Mouse (Mus musculus) liver, embryonic 14.5 days (tissue): ENCODE results near the gene Pim1. TPM values are rescaled to one million over a fixed set of nuclear protein-coding genes. Genes with fewer than 3 reads are reported as not detected.
"Not testable (repeated sequence)": the region's sequence is repeated elsewhere in the genome, so short reads cannot be mapped to it uniquely, and the experiment has no call there.

ENCODE experiments used
- ATAC-seq: fragments of 200-750 bp; cut with Nextera tagmentation; 2 replicates; pipeline ENCODE4 v1.8.0; 2017; ENCODE audit warnings: moderate number of reproducible peaks, mild to moderate bottlenecking, moderate library complexity; ENCODE audit not compliant: insufficient read depth
- DNase-seq, 3 experiments: peaks; one replicate each; pipeline ENCODE4 v3.0.0-alpha.2; 2012 to 2013; ENCODE audit warnings: low read depth in 3 of 3, low spot score in 3 of 3
- H3K27ac ChIP-seq: fragments of 300-500 bp; sonication (generic); 2 replicates; pipeline ENCODE4 v1.5.1; 2014; ENCODE audit warnings: moderate library complexity, mild to moderate bottlenecking, control low read depth, inconsistent platforms
- H3K27me3 ChIP-seq: fragments of 300-500 bp; sonication (generic); 2 replicates; pipeline ENCODE4 v1.6.1; 2014; ENCODE audit warnings: mild to moderate bottlenecking, low read length, moderate library complexity; ENCODE audit not compliant: control insufficient read depth, insufficient read depth
- H3K36me3 ChIP-seq: fragments of 300-500 bp; sonication (generic); replicated peaks from 2 replicates; pipeline ENCODE4 v1.6.1; 2014; ENCODE audit warnings: low read depth; ENCODE audit not compliant: control insufficient read depth, insufficient read depth
- H3K4me1 ChIP-seq, 2 experiments: fragments of 200-500 bp in 1 of 2; fragments of 300-500 bp in 1 of 2; sonication (generic) in 1 of 2; replicated peaks; 2 replicates each; pipeline ENCODE4 v1.6.1; 2012 to 2014; ENCODE audit warnings: antibody characterized with exemption in 1 of 2, inconsistent platforms in 1 of 2, low read length in 1 of 2; ENCODE audit not compliant: control insufficient read depth in 2 of 2, insufficient read depth in 2 of 2
- H3K4me2 ChIP-seq: fragments of 300-500 bp; sonication (generic); 2 replicates; pipeline ENCODE4 v1.6.1; 2014; ENCODE audit warnings: low read depth, mild to moderate bottlenecking, control low read depth, moderate library complexity
- H3K4me3 ChIP-seq, 2 experiments: fragments of 200-500 bp in 1 of 2; fragments of 300-500 bp in 1 of 2; sonication (generic) in 1 of 2; 2 replicates each; pipeline ENCODE4 v1.5.1; 2012 to 2014; ENCODE audit warnings: low read depth in 2 of 2, low read length in 2 of 2, mild to moderate bottlenecking in 2 of 2, control low read depth in 1 of 2, inconsistent platforms in 1 of 2, moderate library complexity in 1 of 2; ENCODE audit not compliant: insufficient read depth in 1 of 2
- H3K9ac ChIP-seq: fragments of 300-500 bp; sonication (generic); replicated peaks from 2 replicates; pipeline ENCODE4 v1.6.1; 2014; ENCODE audit warnings: mild to moderate bottlenecking, control low read depth, moderate library complexity
- H3K9me3 ChIP-seq: fragments of 300-500 bp; sonication (generic); 2 replicates; pipeline ENCODE4 v1.6.1; 2016; ENCODE audit warnings: low read length, mixed read lengths; ENCODE audit not compliant: control insufficient read depth
- CTCF ChIP-seq: IDR thresholded peaks from 2 replicates; pipeline ENCODE4 v1.5.1; 2016; ENCODE audit warnings: antibody characterized with exemption, low read depth, control low read depth
- EP300 ChIP-seq: IDR thresholded peaks from 2 replicates; pipeline ENCODE4 v1.6.1; 2016; ENCODE audit warnings: antibody characterized with exemption, low read depth
- WGBS: fragments of 180-500 bp; shearing (Covaris S2); extraction: QIAGEN DNeasy Blood & Tissue Kit; methylation state at CpG from one replicate; pipeline ENCODE4 v1.1.7; 2014; ENCODE audit not compliant: insufficient replicate concordance; 5-methylcytosine and 5-hydroxymethylcytosine counted together
- polyA plus RNA-seq, 2 experiments: library from polyadenylated mRNA; depleted of rRNA in 1 of 2; stranded (reverse) in 1 of 2; unstranded in 1 of 2; fragments of >200 nt; fragmentation: Nextera tagmentation in 1 of 2; extraction: Ambion mirVana in 1 of 2; gene quantifications; 2 replicates each; pipeline versions ENCODE4 v1.2.1 to v1.2.3; 2012 to 2014

Gene Pim1
- polyA plus RNA-seq, 2 experiments: 61.4 to 69.9 TPM

- Histone ChIP-seq H3K4me3 (peak overlapping the region; percentile 89 to 90), H3K36me3 (peaks cover 53% of the 10 kb centered on the region), H3K9me3 (no peaks in the 10 kb centered on the region), H3K4me2 (peak overlapping the region; percentile 89), H3K27me3 (no peaks in the 10 kb centered on the region), H3K4me1 (peaks cover 28 to 48% of the 10 kb centered on the region in 2 experiments), H3K27ac (peak overlapping the region; percentile 85), H3K9ac (peak overlapping the region; percentile 100)
- 63% methylated on average over 11 of the region's 11 CpGs for WGBS
- DNase-seq: no peak
- TF ChIP-seq CTCF (no peak), EP300 (no peak)
- no peak for ATAC-seq
Observed at GRCm38 (mm10) chr17:29493461-29493980, 3.0 kb downstream of the Pim1 start.

GRCm38 (mm10) chr17:29494062-29494731 lies 3.6 kb downstream of the Pim1 start:
- 58% methylated on average over 10 of the region's 10 CpGs for WGBS
- Histone ChIP-seq H3K36me3 (peaks cover 53% of the 10 kb centered on the region), H3K27ac (peak overlapping the region; percentile 85), H3K4me2 (peak overlapping the region; percentile 89), H3K9me3 (no peaks in the 10 kb centered on the region), H3K9ac (peak overlapping the region; percentile 100), H3K27me3 (no peaks in the 10 kb centered on the region), H3K4me3 (peak overlapping the region; percentile 89 to 90), H3K4me1 (peaks cover 31 to 47% of the 10 kb centered on the region in 2 experiments)
- DNase-seq: no peak
- ATAC-seq: no peak
- TF ChIP-seq EP300 (no peak), CTCF (no peak)

GRCm38 (mm10) chr17:29494732-29495076 lies 4.2 kb downstream of the Pim1 start:
- Histone ChIP-seq H3K9ac (peak overlapping the region; percentile 100), H3K4me1 (peaks cover 35 to 49% of the 10 kb centered on the region in 2 experiments), H3K27me3 (no peaks in the 10 kb centered on the region), H3K36me3 (peaks cover 53% of the 10 kb centered on the region), H3K27ac (peak overlapping the region; percentile 85), H3K4me3 (peak overlapping the region; percentile 89 to 90), H3K4me2 (peak overlapping the region; percentile 89), H3K9me3 (no peaks in the 10 kb centered on the region)
- ATAC-seq (no peak), DNase-seq (no peak)
- WGBS: 58% methylated on average over 7 of the region's 8 CpGs
- no peak for TF ChIP-seq EP300
- no peak for TF ChIP-seq CTCF

- TF ChIP-seq EP300 (0 out of 2 replicates have a peak, but pooled peaks have one; percentile 29), CTCF (no peak)
- Histone ChIP-seq H3K27ac (peak overlapping the region; percentile 92), H3K9ac (peak overlapping the region; percentile 15), H3K9me3 (no peaks in the 10 kb centered on the region), H3K27me3 (no peaks in the 10 kb centered on the region), H3K4me2 (peak overlapping the region; percentile 32), H3K4me1 (peaks cover 51 to 65% of the 10 kb centered on the region in 2 experiments), H3K36me3 (peaks cover 51% of the 10 kb centered on the region), H3K4me3 (peak overlapping the region in 1 of 2 experiments; percentile 13; a peak in 2 of 4 replicates)
- no peak for ATAC-seq
- WGBS: 72% methylated on average over 6 of the region's 6 CpGs
- no peak for DNase-seq
Observed at GRCm38 (mm10) chr17:29496211-29497070, 5.9 kb downstream of the Pim1 start.

GRCm38 (mm10) chr17:29497071-29497354 lies 6.5 kb downstream of the Pim1 start:
- H3K4me3 ChIP-seq: no peak overlapping the region
- no peak for ATAC-seq
- H3K9me3 ChIP-seq: no peaks in the 10 kb centered on the region
- 74% methylated on average over 3 of the region's 3 CpGs for WGBS
- peaks cover 56 to 70% of the 10 kb centered on the region in 2 experiments for H3K4me1 ChIP-seq
- H3K27ac ChIP-seq: peak overlapping the region; percentile 92
- H3K27me3 ChIP-seq: no peaks in the 10 kb centered on the region
- peak overlapping the region; percentile 9; the same call in 1 of the 2 replicates for H3K4me2 ChIP-seq
- TF ChIP-seq EP300 (no peak), CTCF (no peak)
- peak overlapping the region; percentile 15 for H3K9ac ChIP-seq
- DNase-seq: no peak
- H3K36me3 ChIP-seq: peaks cover 45% of the 10 kb centered on the region

- Histone ChIP-seq H3K9ac (peak overlapping the region; percentile 15), H3K4me1 (peaks cover 61 to 75% of the 10 kb centered on the region in 2 experiments), H3K36me3 (peaks cover 40% of the 10 kb centered on the region), H3K27ac (peak overlapping the region; percentile 95)
- H3K4me3 ChIP-seq, ATAC-seq, H3K9me3 ChIP-seq, DNase-seq, H3K27me3 ChIP-seq, H3K4me2 ChIP-seq: not testable (repeated sequence)
- 24% methylated on average over 1 of the region's 1 CpGs for WGBS
Observed at GRCm38 (mm10) chr17:29497481-29497880, 6.9 kb downstream of the Pim1 start.
